Mouse (Mus musculus): Measurements from ENCODE around the gene Adck2. TPM values are rescaled to one million over a fixed set of nuclear protein-coding genes. Genes with fewer than 3 reads are reported as not detected.

The Adck2 gene
- total RNA-seq (2022), result 1 to 10 TPM; 4.6 to 5.5 (median 5.1) TPM

DNA sequence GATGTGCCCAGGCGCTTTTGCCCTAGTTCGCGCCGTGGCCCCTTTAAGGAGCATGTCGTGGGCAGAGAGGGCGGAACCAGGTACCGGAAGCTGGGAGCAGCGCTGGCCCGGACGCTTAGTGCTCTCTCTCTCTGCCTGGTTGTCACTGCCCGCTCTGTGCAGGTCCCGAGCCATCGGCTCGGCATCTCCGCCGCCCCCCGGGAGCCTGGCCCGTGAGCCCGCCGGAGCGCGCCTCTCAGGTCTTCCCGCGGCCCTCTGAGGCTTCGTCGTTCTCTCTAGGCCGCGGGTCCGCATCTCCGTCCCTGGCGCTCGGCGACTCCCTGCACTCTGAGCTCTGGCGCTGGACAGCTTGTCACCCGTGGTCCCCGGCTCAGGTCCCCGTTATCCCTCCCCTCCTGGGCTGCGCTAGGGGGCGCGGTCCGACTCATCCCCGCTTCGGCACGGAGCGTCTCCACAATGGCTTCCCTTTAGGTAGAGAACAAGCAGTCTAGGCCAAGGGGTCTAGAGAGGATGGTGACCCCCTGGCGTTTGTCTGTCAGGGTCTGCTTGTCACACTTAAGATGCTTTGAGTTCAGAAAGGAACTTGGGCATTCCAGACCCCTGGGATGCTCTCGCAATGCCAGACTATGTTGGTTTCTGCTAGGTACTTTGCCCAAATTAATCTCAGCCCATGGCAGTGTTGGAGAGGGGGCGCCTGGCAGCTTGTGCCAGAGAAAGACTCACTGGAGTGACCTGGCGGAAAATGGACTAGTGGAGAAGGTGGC, at the start of gene Adck2:
TSS of gene Adck2 (plus strand) at position 83 of the 764 bp plus-strand sequence.
- DNase-seq (ENCODE audit: low spot score in 2 of 2), result peak; percentile 42 to 52

DNA sequence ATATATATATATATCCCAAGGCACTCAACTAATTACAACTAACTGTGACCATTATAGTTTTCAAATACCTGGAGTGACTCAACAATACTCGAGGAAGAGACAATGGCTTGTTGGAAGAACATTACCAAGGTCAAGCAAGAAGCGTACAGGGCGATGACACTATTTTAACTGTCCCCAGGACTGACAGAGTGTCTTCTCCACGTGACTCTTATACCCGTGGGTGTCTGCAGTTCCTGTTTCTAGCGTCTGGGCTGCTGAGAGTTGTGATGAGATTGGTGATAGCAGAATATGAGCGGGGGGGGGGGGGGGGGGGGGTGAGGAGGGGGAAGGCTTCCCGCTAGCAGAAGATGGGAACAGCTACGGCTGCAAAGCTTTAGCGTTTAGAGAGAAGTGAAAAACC, 46.9 kb upstream of the Adck2 start:
- no peak for DNase-seq (ENCODE audit: low spot score in 2 of 2)

DNA sequence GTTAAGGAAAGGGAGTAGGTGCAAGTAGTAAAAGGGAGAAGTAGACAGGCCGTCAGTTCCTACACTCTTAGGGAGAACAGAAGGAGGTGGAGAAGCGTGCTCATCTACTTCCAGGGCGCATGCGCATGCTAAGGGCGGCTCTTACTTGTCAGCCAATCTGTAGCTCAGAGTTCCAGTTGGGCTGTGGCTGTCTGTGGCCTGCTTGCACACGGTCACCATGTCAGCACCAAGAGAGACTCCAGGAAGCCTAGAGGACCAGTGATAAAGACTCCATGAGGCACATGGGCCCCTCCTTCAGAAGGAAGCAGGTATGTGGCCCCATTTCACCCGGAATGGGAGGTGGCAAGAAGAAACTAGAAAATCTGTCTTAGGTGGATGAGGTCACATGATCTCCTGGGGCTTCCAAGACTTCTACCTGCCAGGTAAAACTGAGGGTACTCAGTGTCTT, 46.3 kb upstream of the Adck2 start:
- DNase-seq (ENCODE audit: low spot score in 2 of 2), result no peak

DNA sequence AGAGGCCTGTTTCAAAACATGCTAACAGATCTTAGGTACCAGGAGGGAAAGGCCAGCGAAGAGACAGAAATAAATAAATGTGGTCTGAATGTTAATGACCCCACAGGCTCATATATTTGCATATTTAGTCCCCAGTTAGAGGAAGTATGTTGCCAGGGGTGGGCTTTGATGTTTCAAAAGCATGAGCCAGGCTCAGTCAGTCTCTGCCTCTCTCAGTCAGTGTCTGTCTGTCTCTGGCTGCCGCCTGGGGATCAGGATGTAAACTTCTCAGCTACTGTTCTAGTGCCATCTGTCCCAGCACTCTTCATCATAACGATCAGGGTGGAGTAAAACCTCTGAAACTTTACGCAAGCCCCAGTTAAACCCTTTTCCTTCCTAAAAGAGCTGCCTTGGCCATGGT, 45.9 kb upstream of the Adck2 start:
- DNase-seq (ENCODE audit: low spot score in 2 of 2), result no peak

GRCm38 (mm10) chr6:39528671-39529535, 44.8 kb upstream of the Adck2 start:
- DNase-seq (ENCODE audit: low spot score in 2 of 2), result peak; percentile 69 to 73

DNA sequence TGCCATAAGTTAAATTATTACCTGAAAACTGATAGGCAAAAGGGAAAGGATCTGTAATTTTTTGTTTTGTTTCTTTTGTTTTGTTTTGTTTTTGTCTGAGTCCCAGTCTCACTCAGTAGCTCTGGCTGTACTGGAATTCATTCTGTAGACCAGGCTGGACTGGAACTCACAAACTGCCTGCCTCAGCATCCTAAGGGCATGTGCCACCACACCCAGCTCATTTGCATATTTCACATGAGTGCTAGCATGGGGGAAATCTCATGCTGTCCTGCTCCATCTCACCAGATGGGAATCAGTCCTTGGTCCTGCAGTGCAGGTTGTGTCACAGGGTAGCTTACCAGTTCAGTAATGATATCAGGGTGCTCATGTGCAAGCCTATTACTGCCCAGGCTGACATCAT, 38.7 kb upstream of the Adck2 start:
- no peak for DNase-seq (ENCODE audit: low spot score in 2 of 2)

- no peak for DNase-seq (ENCODE audit: low spot score in 2 of 2)
Observed at GRCm38 (mm10) chr6:39536621-39537020, 37.1 kb upstream of the Adck2 start.

GRCm38 (mm10) chr6:39537276-39537675, 36.4 kb upstream of the Adck2 start:
- DNase-seq (ENCODE audit: low spot score in 2 of 2), result no peak

DNA sequence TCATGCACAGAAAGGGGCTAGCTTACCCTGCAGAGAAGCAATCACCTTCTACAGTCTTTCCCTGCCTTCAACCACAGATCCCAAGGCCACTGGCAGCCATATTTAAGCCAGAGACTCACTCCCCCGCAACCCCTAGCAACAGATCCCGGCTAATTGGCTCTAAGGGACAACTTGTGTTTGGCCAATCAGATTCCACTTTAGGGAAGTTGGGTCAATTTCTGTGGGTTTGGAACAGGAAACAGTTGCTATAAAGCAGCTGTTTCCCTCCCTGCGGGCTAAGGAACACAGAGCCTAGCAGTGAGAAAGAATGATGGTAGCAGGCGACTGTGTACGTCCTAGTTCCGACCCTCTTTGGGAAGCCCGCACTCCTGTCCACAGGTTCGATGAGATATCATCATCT, 35.4 kb upstream of the Adck2 start:
- DNase-seq (ENCODE audit: low spot score in 2 of 2), result no peak

DNA sequence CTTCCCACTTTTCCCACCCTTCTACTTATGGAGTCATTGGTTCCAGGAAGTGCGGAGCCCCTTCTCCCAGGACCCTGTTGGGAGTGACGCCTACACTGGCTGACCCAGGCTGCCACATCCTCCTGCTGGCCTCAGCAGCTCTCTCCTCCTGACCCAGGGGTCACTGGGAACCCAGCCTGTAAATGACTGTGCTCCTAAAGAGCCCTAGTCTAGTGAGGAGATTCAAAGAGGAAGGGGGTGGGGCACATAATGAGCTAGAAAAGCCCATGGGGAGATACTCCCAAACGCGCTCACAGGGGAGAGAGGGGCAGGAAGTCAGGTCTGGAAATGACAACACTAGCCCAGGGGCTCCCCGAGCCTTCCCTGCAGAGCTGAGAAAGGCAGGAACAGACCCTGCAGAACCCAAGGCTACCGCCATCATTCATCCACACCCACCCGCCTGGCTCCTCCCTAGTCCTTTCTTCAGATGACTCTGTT, 34.0 kb upstream of the Adck2 start:
- peak; percentile 29 to 59 for DNase-seq (ENCODE audit: low spot score in 2 of 2)

DNA sequence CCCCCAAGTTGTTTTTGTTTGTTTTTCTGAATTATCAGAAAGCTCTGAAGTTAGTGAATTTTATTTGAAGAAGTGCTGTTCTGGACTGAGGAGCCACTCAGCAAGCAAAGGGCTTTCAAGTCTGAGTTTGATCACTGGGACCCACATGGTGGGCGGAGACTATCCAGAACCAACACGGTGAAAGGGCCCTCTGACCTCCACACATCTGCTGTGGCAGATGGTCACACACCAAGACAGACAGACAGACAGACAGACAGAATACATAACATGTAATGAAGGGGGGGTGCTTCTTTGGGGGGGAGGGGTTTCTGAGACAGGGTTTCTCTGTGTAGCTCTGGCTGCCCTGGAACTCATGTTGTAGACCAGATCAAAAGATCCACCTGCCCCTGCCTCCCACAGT, 33.1 kb upstream of the Adck2 start:
- DNase-seq (ENCODE audit: low spot score in 2 of 2), result no peak

DNA sequence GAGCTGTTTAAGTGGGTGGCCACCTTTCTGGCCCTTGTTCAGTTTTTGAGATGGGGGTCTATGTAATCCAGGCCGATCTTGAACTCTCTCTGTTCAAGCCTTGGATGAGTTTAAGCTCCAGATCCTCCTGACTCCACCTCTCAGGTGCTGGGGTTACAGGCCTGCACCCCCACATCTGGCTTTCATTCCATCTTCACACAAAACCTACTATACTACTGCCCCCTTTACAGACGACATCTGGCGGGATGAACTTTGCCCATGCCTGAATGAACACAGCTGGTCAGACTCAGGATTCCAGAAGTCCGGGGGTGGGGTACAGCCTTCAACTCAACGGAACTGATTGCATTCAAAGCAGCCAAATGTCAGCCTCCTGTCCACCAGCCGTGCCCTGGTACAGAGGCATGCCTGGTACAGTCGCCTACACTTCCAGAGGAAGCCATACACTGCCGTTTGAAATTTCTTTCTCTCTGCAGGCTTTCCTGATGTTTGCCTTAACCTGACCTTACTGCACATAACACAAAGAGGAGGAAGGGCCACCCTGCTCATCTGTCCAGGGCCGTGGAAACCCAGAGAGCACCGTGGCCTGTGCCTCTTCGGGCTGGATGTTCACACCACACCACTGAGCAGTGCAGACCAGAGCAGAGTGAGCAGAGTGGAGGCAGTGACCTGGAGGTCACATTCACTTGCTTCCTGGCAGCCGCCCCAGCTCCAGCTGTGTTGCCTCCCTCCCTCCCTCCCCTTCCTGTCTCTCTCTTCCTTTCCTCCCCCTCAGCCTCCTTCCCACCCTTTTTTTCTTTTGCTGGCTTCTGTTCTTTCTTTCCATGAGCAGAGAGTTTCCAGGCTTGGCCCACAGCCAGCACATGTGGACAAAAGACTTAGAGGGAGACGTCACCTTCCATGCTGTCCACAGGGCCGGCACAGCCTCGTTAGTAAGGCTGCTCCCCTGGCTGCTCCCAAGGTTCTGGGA, 30.8 kb upstream of the Adck2 start:
- peak; percentile 68 to 80 for DNase-seq (ENCODE audit: low spot score in 2 of 2)

- DNase-seq (ENCODE audit: low spot score in 2 of 2), result no peak
Observed at GRCm38 (mm10) chr6:39543769-39544420, 29.8 kb upstream of the Adck2 start.

- no peak for DNase-seq (ENCODE audit: low spot score in 2 of 2)
Observed at GRCm38 (mm10) chr6:39545474-39545873, 28.2 kb upstream of the Adck2 start.

DNA sequence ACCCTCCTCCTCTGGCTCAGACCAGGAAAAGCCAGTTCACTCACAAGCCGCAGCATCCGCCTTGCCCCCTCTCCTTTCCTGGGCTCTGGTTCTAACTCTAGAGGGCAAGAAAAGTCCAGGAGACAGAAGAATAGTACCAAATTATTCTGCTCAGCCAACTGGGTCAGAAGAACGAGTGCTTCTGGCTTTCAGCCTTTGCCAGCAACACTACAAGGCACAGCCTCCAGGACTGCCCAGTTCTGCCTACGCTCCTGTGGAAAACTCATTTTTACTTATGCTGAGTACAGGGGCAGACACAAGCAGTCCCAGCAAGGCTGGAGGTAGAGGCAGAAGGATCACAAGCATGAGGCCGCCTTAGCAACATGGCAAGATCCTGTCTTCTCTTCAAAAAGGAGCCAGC, 25.6 kb upstream of the Adck2 start:
- DNase-seq (ENCODE audit: low spot score in 2 of 2), result no peak

DNA sequence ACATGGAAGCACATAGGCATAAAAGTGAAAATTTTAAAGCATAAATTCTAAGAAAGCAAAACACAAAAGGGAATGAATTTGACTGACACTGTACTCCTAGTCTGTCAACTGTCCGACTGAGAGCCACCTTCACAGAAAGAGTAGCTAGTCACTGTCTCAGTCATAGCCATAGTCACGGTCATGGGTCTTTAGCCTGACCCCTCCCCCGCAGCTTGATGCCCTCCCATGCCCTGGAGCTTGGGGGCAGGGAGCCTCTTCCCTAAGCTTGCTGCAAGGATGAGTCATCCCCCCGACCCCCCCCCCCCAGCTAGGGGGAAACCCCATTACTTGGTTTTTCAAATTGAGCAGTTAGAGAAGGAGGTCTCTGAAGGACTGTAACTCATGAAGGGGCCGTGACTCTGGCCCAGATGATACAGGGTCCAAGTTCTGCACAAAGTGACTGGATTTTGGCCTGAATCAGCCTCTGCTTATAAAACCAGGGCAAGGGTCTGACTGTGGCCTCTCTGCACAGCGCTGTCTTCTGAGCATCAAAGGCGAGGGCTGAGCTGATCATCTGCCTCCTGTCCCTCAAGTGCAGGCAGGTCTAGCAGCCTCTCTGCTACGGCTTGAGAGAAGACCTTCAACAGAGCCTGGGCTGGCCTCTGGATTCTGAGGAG, 21.6 kb upstream of the Adck2 start:
- no peak for DNase-seq (ENCODE audit: low spot score in 2 of 2)

DNA sequence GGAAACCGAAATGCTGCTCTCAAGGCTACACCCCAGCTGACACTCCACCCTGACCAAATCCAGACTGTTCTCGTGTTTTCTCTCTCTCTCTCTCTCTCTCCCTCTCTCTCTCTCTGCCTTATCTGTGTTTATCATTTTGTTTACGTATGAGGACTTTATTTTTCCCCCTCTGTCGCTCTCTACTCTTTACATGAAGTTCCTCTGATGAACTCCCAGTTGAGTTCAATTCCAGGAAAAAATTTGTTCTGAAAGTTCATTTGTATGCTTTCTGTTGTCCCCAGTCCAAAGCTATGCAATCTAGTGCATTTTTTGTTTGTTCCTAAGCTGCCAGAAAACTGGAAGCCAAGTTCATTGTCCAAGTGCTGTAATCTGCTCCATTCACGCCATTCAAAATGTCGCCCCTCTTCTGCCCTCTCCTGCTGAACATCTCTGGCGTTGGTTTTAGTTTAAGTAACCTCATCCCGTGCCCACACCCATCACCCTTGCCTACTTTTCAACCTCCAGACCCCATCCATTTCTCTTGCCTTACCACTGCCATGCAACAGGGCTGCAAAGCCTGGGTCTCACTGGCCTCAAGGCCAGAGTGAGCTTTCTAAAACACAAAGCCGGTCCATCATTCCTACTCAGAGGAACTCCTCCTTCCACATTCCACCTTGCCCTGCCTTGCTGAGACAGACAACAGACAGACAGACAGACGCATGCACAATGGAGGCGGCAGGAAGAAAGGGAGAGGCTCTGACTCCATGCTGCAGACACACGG, 18.6 kb upstream of the Adck2 start:
- DNase-seq (ENCODE audit: low spot score in 2 of 2), result no peak

- no peak for DNase-seq (ENCODE audit: low spot score in 2 of 2)
Observed at GRCm38 (mm10) chr6:39555648-39555945, 18.1 kb upstream of the Adck2 start.

GRCm38 (mm10) chr6:39556900-39557659, 16.6 kb upstream of the Adck2 start:
- DNase-seq (ENCODE audit: low spot score in 2 of 2), result peak in 1 of 2 experiments; percentile 8
